Mouse (Mus musculus) forebrain, embryonic 12.5 days (tissue): ENCODE measurements around the gene Fuca1. TPM values are rescaled to one million over a fixed set of nuclear protein-coding genes. Genes with fewer than 3 reads are reported as not detected.

Experiments
- ATAC-seq: fragments of 200-750 bp; cut with Nextera tagmentation; 2 replicates; pipeline ENCODE4 v1.8.0; 2017; ENCODE audit warnings: moderate TSS enrichment; ENCODE audit not compliant: low FRiP score
- H3K27ac ChIP-seq: fragments of 300-500 bp; sonication (generic); 2 replicates; pipeline ENCODE4 v1.5.1; 2016; ENCODE audit warnings: mild to moderate bottlenecking
- H3K27me3 ChIP-seq: fragments of 300-500 bp; sonication (generic); 2 replicates; pipeline ENCODE4 v1.6.1; 2016; ENCODE audit warnings: mild to moderate bottlenecking
- H3K36me3 ChIP-seq: fragments of 300-500 bp; sonication (generic); replicated peaks from 2 replicates; pipeline ENCODE4 v1.6.1; 2016; ENCODE audit warnings: mild to moderate bottlenecking
- H3K4me1 ChIP-seq: fragments of 300-500 bp; sonication (generic); 2 replicates; pipeline ENCODE4 v1.6.1; 2016
- H3K4me2 ChIP-seq: fragments of 300-500 bp; sonication (generic); 2 replicates; pipeline ENCODE4 v1.6.1; 2016; ENCODE audit warnings: mild to moderate bottlenecking, moderate library complexity
- H3K4me3 ChIP-seq: fragments of 300-500 bp; sonication (generic); replicated peaks from 2 replicates; pipeline ENCODE4 v1.5.1; 2016; ENCODE audit warnings: mild to moderate bottlenecking
- H3K9ac ChIP-seq: fragments of 300-500 bp; sonication (generic); 2 replicates; pipeline ENCODE4 v1.6.1; 2016; ENCODE audit warnings: mild to moderate bottlenecking
- H3K9me3 ChIP-seq: fragments of 300-500 bp; sonication (generic); 2 replicates; pipeline ENCODE4 v1.6.1; 2016
- WGBS: fragments of 180-500 bp; shearing (Covaris S2); methylation state at CpG from one replicate; pipeline ENCODE4 v1.1.7; 2016; 5-methylcytosine and 5-hydroxymethylcytosine counted together
- polyA plus RNA-seq: library from polyadenylated mRNA; unstranded; fragments of >200 nt; fragmentation: Nextera tagmentation; extraction: Ambion mirVana; gene quantifications from 2 replicates; pipeline ENCODE4 v1.2.1, GENCODE M21; 2016

Fuca1 gene
- polyA plus RNA-seq, 1 experiment from 2014 or later, result 45.0 TPM

GRCm38 (mm10) chr4:135963457-135964193, 43.1 kb downstream of the Fuca1 start, which contains the start of gene Gale:
TSS of gene Gale (plus strand) at chr4:135963727.
- Histone ChIP-seq H3K27ac (peak within 1 kb of the TSS; percentile 89), H3K36me3 (peaks cover 42% of the 10 kb centered on the region), H3K4me3 (peak within 1 kb of the TSS; percentile 72), H3K9ac (peak within 1 kb of the TSS; percentile 86), H3K9me3 (no peaks in the 10 kb centered on the region), H3K4me2 (peak within 1 kb of the TSS; percentile 94), H3K4me1 (peaks cover 25% of the 10 kb centered on the region), H3K27me3 (no peaks in the 10 kb centered on the region; the same call in 1 of the 2 replicates)
- under 1% methylated on average over 56 of the region's 56 CpGs for WGBS
- peak; percentile 95 for ATAC-seq

GRCm38 (mm10) chr4:135964426-135964825, 43.9 kb downstream of the Fuca1 start:
- Histone ChIP-seq H3K27ac (no peak overlapping the region), H3K4me2 (peak overlapping the region; percentile 94), H3K4me3 (peak overlapping the region; percentile 72), H3K36me3 (peaks cover 47% of the 10 kb centered on the region), H3K9ac (peak overlapping the region; percentile 86), H3K4me1 (peaks cover 26% of the 10 kb centered on the region), H3K9me3 (no peaks in the 10 kb centered on the region), H3K27me3 (no peaks in the 10 kb centered on the region; the same call in 1 of the 2 replicates)
- no peak for ATAC-seq
- 6% methylated on average over 12 of the region's 12 CpGs for WGBS

- ATAC-seq, result no peak
- Histone ChIP-seq H3K27me3 (no peaks in the 10 kb centered on the region; the same call in 1 of the 2 replicates), H3K4me2 (peak overlapping the region; percentile 94; the same call in 1 of the 2 replicates), H3K27ac (no peak overlapping the region), H3K36me3 (peaks cover 47% of the 10 kb centered on the region), H3K9me3 (no peaks in the 10 kb centered on the region), H3K4me1 (peaks cover 29% of the 10 kb centered on the region), H3K9ac (no peak overlapping the region), H3K4me3 (no peak overlapping the region)
- 85% methylated on average over 9 of the region's 9 CpGs for WGBS
Measured at GRCm38 (mm10) chr4:135965113-135965512, 44.6 kb downstream of the Fuca1 start.

- no peak overlapping the region for H3K4me2 ChIP-seq
- peaks cover 40% of the 10 kb centered on the region for H3K4me1 ChIP-seq
- H3K27ac ChIP-seq, result no peak overlapping the region
- no peak for ATAC-seq
- no peaks in the 10 kb centered on the region; the same call in 1 of the 2 replicates for H3K27me3 ChIP-seq
- no peaks in the 10 kb centered on the region for H3K9me3 ChIP-seq
- WGBS, result 93% methylated on average over 16 of the region's 16 CpGs
- no peak overlapping the region for H3K9ac ChIP-seq
- no peak overlapping the region; the same call in 1 of the 2 replicates for H3K4me3 ChIP-seq
- H3K36me3 ChIP-seq, result peaks cover 54% of the 10 kb centered on the region
Measured at GRCm38 (mm10) chr4:135966283-135966682, 45.7 kb downstream of the Fuca1 start.

- Histone ChIP-seq H3K27me3 (no peaks in the 10 kb centered on the region; the same call in 1 of the 2 replicates), H3K36me3 (peaks cover 51% of the 10 kb centered on the region), H3K27ac (no peak overlapping the region), H3K4me2 (no peak overlapping the region), H3K4me3 (no peak overlapping the region), H3K9ac (no peak overlapping the region), H3K4me1 (peaks cover 47% of the 10 kb centered on the region), H3K9me3 (no peaks in the 10 kb centered on the region)
- no peak for ATAC-seq
- WGBS, result 91% methylated on average over 18 of the region's 18 CpGs
Measured at GRCm38 (mm10) chr4:135967086-135967760, 46.7 kb downstream of the Fuca1 start.

- Histone ChIP-seq H3K9ac (no peak overlapping the region), H3K9me3 (no peaks in the 10 kb centered on the region), H3K4me3 (no peak overlapping the region), H3K27ac (0 out of 2 replicates have a peak overlapping the region, but pooled peaks have one; percentile 19), H3K27me3 (no peaks in the 10 kb centered on the region; the same call in 1 of the 2 replicates), H3K4me2 (no peak overlapping the region), H3K36me3 (peaks cover 51% of the 10 kb centered on the region), H3K4me1 (peaks cover 45% of the 10 kb centered on the region)
- WGBS, result 78% methylated on average over 19 of the region's 19 CpGs
- no peak for ATAC-seq
Measured at GRCm38 (mm10) chr4:135968271-135968869, 47.8 kb downstream of the Fuca1 start.

GRCm38 (mm10) chr4:135969070-135969750, 48.7 kb downstream of the Fuca1 start:
- WGBS, result 93% methylated on average over 13 of the region's 13 CpGs
- H3K27me3 ChIP-seq, result no peaks in the 10 kb centered on the region; the same call in 1 of the 2 replicates
- ATAC-seq, result no peak
- no peak overlapping the region for H3K4me2 ChIP-seq
- H3K27ac ChIP-seq, result no peak overlapping the region
- H3K4me3 ChIP-seq, result no peak overlapping the region
- H3K36me3 ChIP-seq, result peaks cover 53% of the 10 kb centered on the region
- peaks cover 41% of the 10 kb centered on the region for H3K4me1 ChIP-seq
- H3K9me3 ChIP-seq, result no peaks in the 10 kb centered on the region
- no peak overlapping the region for H3K9ac ChIP-seq

GRCm38 (mm10) chr4:135970585-135970984, 50.0 kb downstream of the Fuca1 start:
- ATAC-seq, result no peak
- H3K4me2 ChIP-seq, result peak overlapping the region; percentile 98; the same call in 1 of the 2 replicates
- WGBS, result 92% methylated on average over 11 of the region's 11 CpGs
- H3K9ac ChIP-seq, result no peak overlapping the region
- H3K4me1 ChIP-seq, result peaks cover 32% of the 10 kb centered on the region
- H3K36me3 ChIP-seq, result peaks cover 67% of the 10 kb centered on the region
- H3K4me3 ChIP-seq, result no peak overlapping the region
- no peak overlapping the region for H3K27ac ChIP-seq
- H3K27me3 ChIP-seq, result no peaks in the 10 kb centered on the region; the same call in 1 of the 2 replicates
- H3K9me3 ChIP-seq, result no peaks in the 10 kb centered on the region

GRCm38 (mm10) chr4:135971805-135972555, 51.4 kb downstream of the Fuca1 start:
- Histone ChIP-seq H3K4me1 (peaks cover 32% of the 10 kb centered on the region), H3K4me3 (peak overlapping the region; percentile 99), H3K36me3 (peaks cover 68% of the 10 kb centered on the region), H3K27me3 (no peaks in the 10 kb centered on the region), H3K27ac (peak overlapping the region; percentile 75), H3K9me3 (no peaks in the 10 kb centered on the region), H3K4me2 (peak overlapping the region; percentile 98), H3K9ac (peak overlapping the region; percentile 94)
- 2% methylated on average over 35 of the region's 35 CpGs for WGBS
- peak; percentile 66 for ATAC-seq

- no peaks in the 10 kb centered on the region for H3K27me3 ChIP-seq
- H3K27ac ChIP-seq, result peak within 1 kb of the TSS; percentile 75
- peak within 1 kb of the TSS; percentile 99 for H3K4me3 ChIP-seq
- peak; percentile 87 for ATAC-seq
- peak within 1 kb of the TSS; percentile 94 for H3K9ac ChIP-seq
- no peaks in the 10 kb centered on the region for H3K9me3 ChIP-seq
- peak within 1 kb of the TSS; percentile 98 for H3K4me2 ChIP-seq
- WGBS, result 1% methylated on average over 18 of the region's 19 CpGs
- H3K36me3 ChIP-seq, result peaks cover 66% of the 10 kb centered on the region
- H3K4me1 ChIP-seq, result peaks cover 32% of the 10 kb centered on the region
Measured at GRCm38 (mm10) chr4:135972556-135972906, 52.0 kb downstream of the Fuca1 start, which contains the start of gene Lypla2. TSS of gene Lypla2 (minus strand) at chr4:135972626.
